Mouse (Mus musculus): ENCODE results near the gene Wdr24.

Gene Wdr24

GRCm38 (mm10) chr17:25877025-25877424 lies 53.6 kb downstream of the Wdr24 start:
- no peak for DNase-seq (ENCODE audit: low read depth, low spot score)

DNA sequence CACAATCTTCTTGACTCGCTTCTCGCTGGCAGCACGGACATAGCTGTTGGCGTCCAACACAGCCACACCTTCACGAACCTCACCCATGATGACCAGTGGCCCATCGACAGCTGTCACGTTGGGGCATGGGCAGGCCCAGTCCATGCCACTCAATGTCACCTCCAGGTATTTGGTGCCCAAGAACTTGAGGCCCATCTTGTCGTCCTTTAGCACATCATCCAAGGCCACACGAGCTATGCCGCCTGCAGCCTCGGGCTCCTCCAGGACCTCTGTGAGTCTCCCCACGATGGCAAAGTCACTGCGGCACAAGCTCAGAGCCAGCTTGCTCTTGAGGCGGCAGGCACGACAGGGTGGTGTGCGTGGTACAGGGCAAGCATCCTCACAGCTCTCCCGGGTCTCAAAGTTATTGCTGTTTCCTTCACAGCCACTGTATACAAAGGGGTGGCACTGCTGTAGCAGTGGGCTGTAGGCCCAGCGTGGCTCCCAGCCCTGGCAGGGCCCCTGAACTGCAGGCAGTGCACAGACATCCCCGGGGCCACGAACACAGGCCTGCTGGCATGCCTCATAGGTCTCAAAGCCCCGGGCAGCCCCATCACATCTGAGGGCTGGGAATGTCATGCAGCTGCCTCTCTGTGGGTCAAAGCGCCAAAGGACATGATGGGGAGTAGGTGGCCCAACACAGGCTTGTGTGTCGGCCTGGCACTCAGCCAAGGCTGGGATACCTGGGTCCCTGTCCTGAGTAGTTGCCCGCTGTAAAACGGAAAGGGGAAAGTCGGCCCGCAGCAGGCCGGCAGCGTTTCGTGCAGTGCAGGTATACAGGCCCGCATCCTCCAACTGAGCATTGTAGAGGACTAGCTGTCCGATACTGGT lies 54.5 kb downstream of the Wdr24 start:
- no peak for DNase-seq (ENCODE audit: low read depth, low spot score)

All from brain, embryonic 18.5 days (tissue).